Mouse (Mus musculus) heart, embryonic 14.5 days (tissue): ENCODE measurements at regions not wholly inside any gene's neighbourhood (a gene's known extent, or its start where the extent isn't known, plus 50 kb on each side); places are given as distances from the start of the nearest gene placed in this dataset.

ENCODE experiments used
- ATAC-seq: fragments of 200-750 bp; cut with Nextera tagmentation; 2 replicates; pipeline ENCODE4 v1.8.0; 2017; ENCODE audit warnings: low read depth, moderate TSS enrichment; ENCODE audit not compliant: insufficient number of reproducible peaks, insufficient read depth, low FRiP score
- H3K27ac ChIP-seq, 2 experiments: fragments of 200-500 bp in 1 of 2; fragments of 300-500 bp in 1 of 2; sonication (generic) in 1 of 2; replicated peaks in 1 of 2; 2 replicates each; pipeline ENCODE4 v1.5.1; 2012 to 2014; ENCODE audit warnings: low read depth in 2 of 2, low read length in 2 of 2, control low read depth in 1 of 2, mild to moderate bottlenecking in 1 of 2, mixed read lengths in 1 of 2; ENCODE audit not compliant: control insufficient read depth in 1 of 2, insufficient read depth in 1 of 2
- H3K27me3 ChIP-seq: fragments of 300-500 bp; sonication (generic); 2 replicates; pipeline ENCODE4 v1.6.1; 2014; ENCODE audit warnings: mild to moderate bottlenecking, low read length, control low read depth; ENCODE audit not compliant: control insufficient read depth, insufficient read depth
- H3K36me3 ChIP-seq: fragments of 300-500 bp; sonication (generic); 2 replicates; pipeline ENCODE4 v1.6.1; 2014; ENCODE audit warnings: mild to moderate bottlenecking, control low read depth, low read length, mixed read lengths; ENCODE audit not compliant: control insufficient read depth, insufficient read depth
- H3K4me1 ChIP-seq, 2 experiments: fragments of 200-500 bp in 1 of 2; fragments of 300-500 bp in 1 of 2; sonication (generic) in 1 of 2; 2 replicates each; pipeline ENCODE4 v1.6.1; 2012 to 2014; ENCODE audit warnings: low read length in 2 of 2, control low read depth in 1 of 2, mixed read lengths in 1 of 2; ENCODE audit not compliant: control insufficient read depth in 2 of 2, insufficient read depth in 2 of 2
- H3K4me2 ChIP-seq: fragments of 300-500 bp; sonication (generic); 2 replicates; pipeline ENCODE4 v1.6.1; 2014; ENCODE audit warnings: mild to moderate bottlenecking, low read length
- H3K4me3 ChIP-seq, 2 experiments: fragments of 200-500 bp in 1 of 2; fragments of 300-500 bp in 1 of 2; sonication (generic) in 1 of 2; 2 replicates each; pipeline ENCODE4 v1.5.1; 2012 to 2014; ENCODE audit warnings: low read length in 2 of 2, mild to moderate bottlenecking in 2 of 2, control low read depth in 1 of 2, low read depth in 1 of 2, moderate library complexity in 1 of 2; ENCODE audit not compliant: control insufficient read depth in 1 of 2, insufficient read depth in 1 of 2
- H3K9ac ChIP-seq: fragments of 300-500 bp; sonication (generic); 2 replicates; pipeline ENCODE4 v1.6.1; 2014; ENCODE audit warnings: mild to moderate bottlenecking, low read length
- H3K9me3 ChIP-seq: fragments of 300-500 bp; sonication (generic); 2 replicates; pipeline ENCODE4 v1.6.1; 2016; ENCODE audit warnings: low read length, control low read depth; ENCODE audit not compliant: control insufficient read depth
- WGBS: fragments of 180-500 bp; shearing (Covaris S2); extraction: QIAGEN DNeasy Blood & Tissue Kit; methylation state at CpG from one replicate; pipeline ENCODE4 v1.1.7; 2014; 5-methylcytosine and 5-hydroxymethylcytosine counted together

DNA sequence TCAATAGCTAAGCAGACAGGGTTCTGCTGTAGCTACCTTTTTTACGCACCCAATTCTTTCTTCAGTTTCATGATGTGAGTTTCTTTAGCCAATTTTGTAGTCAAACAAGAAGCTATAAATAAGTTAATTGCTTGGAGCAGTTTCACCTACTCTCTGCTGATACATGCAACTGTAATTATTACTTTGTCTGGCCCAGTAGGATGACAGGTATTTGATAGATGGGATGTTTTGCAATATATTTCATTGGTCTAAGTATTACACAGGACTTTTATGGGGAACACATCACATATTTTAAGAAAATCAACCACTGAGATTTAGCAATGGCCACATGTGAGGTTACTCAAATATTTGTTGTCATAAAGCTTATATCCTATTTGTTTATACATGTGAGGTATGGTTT lies 454.2 kb downstream of the Gja1 start:
- no peaks in the 10 kb centered on the region for H3K27me3 ChIP-seq
- H3K4me3 ChIP-seq: no peak overlapping the region
- H3K36me3 ChIP-seq: no peaks in the 10 kb centered on the region
- no peak overlapping the region for H3K4me2 ChIP-seq
- H3K9me3 ChIP-seq: no peaks in the 10 kb centered on the region
- H3K9ac ChIP-seq: no peak overlapping the region
- no peak for ATAC-seq
- WGBS: 91% methylated on average over 1 of the region's 1 CpGs
- no peaks in the 10 kb centered on the region for H3K4me1 ChIP-seq
- no peak overlapping the region for H3K27ac ChIP-seq

DNA sequence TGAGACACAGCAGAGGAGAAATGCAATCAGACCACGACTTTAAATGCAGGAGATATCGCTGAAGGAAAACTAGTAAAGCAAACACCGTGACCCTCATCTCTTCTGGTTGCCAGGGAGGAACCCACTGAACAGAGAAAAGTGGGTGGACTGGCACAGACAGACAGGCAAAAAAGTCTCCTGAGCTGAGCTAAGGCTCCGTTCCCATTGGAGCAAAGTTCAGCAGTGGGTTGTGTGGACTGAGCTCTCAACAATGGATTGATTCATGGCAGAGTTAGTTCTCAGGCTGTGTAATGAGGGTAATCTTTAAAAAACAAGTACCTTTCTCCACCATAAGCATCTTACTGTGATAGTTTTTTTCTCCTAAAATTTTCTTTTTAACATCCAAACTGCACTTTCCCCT lies 454.8 kb downstream of the Gja1 start:
- H3K9ac ChIP-seq: no peak overlapping the region
- ATAC-seq: no peak
- WGBS: 87% methylated on average over 4 of the region's 4 CpGs
- no peak overlapping the region for H3K4me2 ChIP-seq
- no peaks in the 10 kb centered on the region for H3K27me3 ChIP-seq
- H3K9me3 ChIP-seq: no peaks in the 10 kb centered on the region
- H3K36me3 ChIP-seq: no peaks in the 10 kb centered on the region
- H3K4me1 ChIP-seq: no peaks in the 10 kb centered on the region
- no peak overlapping the region for H3K4me3 ChIP-seq
- no peak overlapping the region for H3K27ac ChIP-seq

DNA sequence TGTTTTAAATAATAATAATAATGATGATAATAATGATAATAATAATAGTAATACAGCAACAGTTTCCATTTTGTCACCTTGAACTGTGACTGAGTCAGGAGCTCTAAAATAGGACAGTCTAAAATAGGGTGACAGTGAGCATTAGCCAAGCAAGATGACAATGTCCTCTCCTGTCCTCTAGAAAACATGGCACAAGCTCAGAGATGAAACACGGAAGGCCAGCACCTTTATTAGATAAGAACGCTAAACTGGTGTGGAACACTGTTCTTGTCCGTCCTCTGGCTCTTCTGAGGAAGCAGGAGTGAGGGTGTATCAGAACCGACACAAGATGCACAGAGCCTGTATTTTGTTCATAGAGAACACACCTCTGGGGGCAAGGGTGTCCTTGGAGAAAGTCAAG lies 459.0 kb downstream of the Gja1 start:
- no peak overlapping the region for H3K27ac ChIP-seq
- WGBS: 53% methylated on average over 4 of the region's 4 CpGs
- no peak overlapping the region for H3K4me2 ChIP-seq
- no peaks in the 10 kb centered on the region; a peak in 1 of 4 replicates for H3K4me1 ChIP-seq
- no peaks in the 10 kb centered on the region for H3K36me3 ChIP-seq
- H3K4me3 ChIP-seq: no peak overlapping the region
- no peak overlapping the region for H3K9ac ChIP-seq
- no peak for ATAC-seq
- H3K27me3 ChIP-seq: no peaks in the 10 kb centered on the region
- H3K9me3 ChIP-seq: no peaks in the 10 kb centered on the region

DNA sequence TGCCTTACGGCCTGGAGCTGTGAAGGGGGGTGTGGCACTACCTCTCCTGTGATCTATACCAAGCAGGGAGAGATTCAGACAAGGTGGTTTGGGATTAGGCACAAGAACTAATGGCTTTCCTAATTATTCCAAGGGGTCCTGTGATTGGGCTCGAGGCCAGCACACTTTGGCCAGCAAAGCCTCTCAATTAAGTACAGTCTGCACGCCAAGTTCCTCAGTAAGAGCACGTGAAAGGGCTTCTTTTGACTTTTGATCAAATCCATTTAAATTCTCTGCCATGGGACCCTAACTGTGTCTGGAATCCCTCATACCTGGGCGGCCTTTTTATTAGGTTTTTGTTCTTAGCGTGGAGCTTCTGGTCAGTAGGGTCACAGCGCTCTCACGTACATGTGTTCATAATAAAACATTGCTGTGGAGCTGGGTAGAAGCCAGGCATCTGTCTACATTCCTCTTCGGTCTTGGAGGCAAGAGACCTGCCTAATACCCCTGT lies 461.9 kb downstream of the Gja1 start:
- H3K4me3 ChIP-seq: no peak overlapping the region
- WGBS: 62% methylated on average over 9 of the region's 9 CpGs
- H3K27ac ChIP-seq: no peak overlapping the region
- no peaks in the 10 kb centered on the region for H3K9me3 ChIP-seq
- no peaks in the 10 kb centered on the region for H3K27me3 ChIP-seq
- H3K9ac ChIP-seq: no peak overlapping the region
- H3K36me3 ChIP-seq: no peaks in the 10 kb centered on the region
- no peak overlapping the region for H3K4me2 ChIP-seq
- ATAC-seq: no peak
- no peaks in the 10 kb centered on the region; a peak in 1 of 4 replicates for H3K4me1 ChIP-seq

DNA sequence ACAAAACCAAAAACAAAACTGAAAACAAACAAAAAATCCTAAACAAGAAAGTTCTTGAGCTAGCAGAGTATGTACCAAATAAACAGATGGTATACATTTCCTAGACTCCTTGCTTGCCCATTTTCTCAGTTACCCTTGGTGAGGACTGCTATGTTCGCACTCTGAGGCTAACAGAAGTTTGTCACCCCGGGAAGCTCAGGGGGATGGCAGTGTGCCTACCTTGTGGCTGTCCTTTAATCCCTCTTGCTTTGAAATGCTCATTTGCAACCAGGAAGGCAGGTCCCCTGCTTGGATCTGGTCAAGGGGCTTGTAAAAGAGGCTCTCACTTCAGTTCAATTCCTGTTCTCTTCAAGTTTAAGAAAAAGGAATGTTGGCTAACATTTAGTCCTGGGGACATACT lies 462.4 kb downstream of the Gja1 start:
- H3K27me3 ChIP-seq: no peaks in the 10 kb centered on the region
- no peaks in the 10 kb centered on the region for H3K36me3 ChIP-seq
- no peak overlapping the region for H3K4me2 ChIP-seq
- no peaks in the 10 kb centered on the region; a peak in 1 of 4 replicates for H3K4me1 ChIP-seq
- H3K27ac ChIP-seq: no peak overlapping the region
- WGBS: 55% methylated on average over 2 of the region's 2 CpGs
- H3K9ac ChIP-seq: no peak overlapping the region
- ATAC-seq: no peak
- no peak overlapping the region for H3K4me3 ChIP-seq
- no peaks in the 10 kb centered on the region for H3K9me3 ChIP-seq

DNA sequence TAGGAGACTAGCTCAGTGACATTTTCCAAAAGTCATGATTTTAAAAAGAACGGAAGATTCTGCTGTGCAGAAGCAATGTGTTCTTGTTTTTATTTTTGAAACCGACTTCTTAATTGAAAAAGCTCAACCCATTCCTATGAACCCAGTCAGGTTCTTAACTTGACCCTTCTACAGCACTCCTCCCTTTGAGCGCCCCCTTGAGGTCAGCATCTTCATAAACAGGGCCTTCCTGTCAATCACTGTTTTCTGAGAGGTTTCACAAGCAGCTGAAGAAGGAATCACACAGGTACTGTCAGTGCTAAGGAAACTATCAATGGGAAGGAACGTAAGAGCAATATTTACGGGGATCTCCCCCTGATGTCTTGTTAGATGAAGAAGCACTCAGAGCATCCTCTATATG lies 463.6 kb downstream of the Gja1 start:
- no peaks in the 10 kb centered on the region; a peak in 1 of 4 replicates for H3K4me1 ChIP-seq
- H3K4me2 ChIP-seq: no peak overlapping the region
- peaks cover 4% of the 10 kb centered on the region; the same call in 1 of the 2 replicates for H3K9me3 ChIP-seq
- no peaks in the 10 kb centered on the region for H3K27me3 ChIP-seq
- H3K9ac ChIP-seq: no peak overlapping the region
- ATAC-seq: no peak
- WGBS: 67% methylated on average over 5 of the region's 5 CpGs
- H3K4me3 ChIP-seq: no peak overlapping the region
- H3K27ac ChIP-seq: no peak overlapping the region
- H3K36me3 ChIP-seq: no peaks in the 10 kb centered on the region

DNA sequence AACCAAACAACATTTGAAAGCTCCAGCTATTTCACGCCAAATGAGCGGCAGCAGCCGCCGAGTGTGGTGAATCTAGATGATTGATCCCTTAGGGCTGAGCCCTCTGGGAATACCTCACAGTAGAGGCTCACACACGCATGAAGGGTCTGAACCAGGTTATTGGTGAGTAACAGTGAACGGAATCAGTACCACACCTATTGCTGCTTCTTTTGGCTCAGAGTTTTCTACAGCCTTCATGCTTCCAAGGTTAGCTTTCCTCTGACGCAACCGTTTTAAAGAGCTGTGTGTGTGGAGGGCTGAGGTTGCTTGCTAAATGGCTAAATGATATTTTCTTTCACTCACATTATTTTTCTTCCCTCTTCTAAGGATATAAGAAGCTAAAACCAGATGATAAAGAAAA lies 464.4 kb downstream of the Gja1 start:
- Histone ChIP-seq H3K9ac (no peak overlapping the region), H3K27ac (no peak overlapping the region), H3K36me3 (no peaks in the 10 kb centered on the region), H3K4me1 (no peaks in the 10 kb centered on the region; a peak in 1 of 4 replicates), H3K4me2 (no peak overlapping the region), H3K9me3 (peaks cover 4% of the 10 kb centered on the region; the same call in 1 of the 2 replicates), H3K4me3 (no peak overlapping the region), H3K27me3 (no peaks in the 10 kb centered on the region)
- no peak for ATAC-seq
- 83% methylated on average over 8 of the region's 8 CpGs for WGBS

DNA sequence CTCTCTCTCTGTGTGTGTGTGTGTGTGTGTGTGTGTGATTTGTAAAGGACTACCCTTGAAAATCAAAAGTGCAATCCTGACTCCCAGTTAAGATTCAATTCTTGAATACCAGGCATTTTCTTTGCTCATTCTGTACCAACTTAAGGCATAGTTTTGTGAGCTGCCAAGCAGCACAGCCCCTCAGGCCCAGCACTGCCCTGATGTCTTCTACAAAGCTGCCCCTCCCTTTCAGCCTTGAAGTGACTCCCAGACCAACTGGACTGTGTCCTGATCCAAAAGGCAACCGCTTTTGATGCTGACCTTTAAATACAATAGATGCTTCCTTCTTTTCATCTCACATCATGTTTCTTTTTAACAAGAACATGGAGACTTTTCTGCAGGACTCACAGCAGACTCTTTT lies 464.8 kb downstream of the Gja1 start:
- Histone ChIP-seq H3K4me3 (no peak overlapping the region), H3K4me2 (no peak overlapping the region), H3K4me1 (no peaks in the 10 kb centered on the region; a peak in 1 of 4 replicates), H3K27ac (no peak overlapping the region), H3K9ac (no peak overlapping the region), H3K9me3 (peaks cover 4% of the 10 kb centered on the region; the same call in 1 of the 2 replicates), H3K36me3 (no peaks in the 10 kb centered on the region), H3K27me3 (no peaks in the 10 kb centered on the region)
- ATAC-seq: no peak
- WGBS: 86% methylated on average over 1 of the region's 1 CpGs
